Mouse (Mus musculus): Measurements from ENCODE around the gene Trp53tg5.

Trp53tg5 gene

DNA sequence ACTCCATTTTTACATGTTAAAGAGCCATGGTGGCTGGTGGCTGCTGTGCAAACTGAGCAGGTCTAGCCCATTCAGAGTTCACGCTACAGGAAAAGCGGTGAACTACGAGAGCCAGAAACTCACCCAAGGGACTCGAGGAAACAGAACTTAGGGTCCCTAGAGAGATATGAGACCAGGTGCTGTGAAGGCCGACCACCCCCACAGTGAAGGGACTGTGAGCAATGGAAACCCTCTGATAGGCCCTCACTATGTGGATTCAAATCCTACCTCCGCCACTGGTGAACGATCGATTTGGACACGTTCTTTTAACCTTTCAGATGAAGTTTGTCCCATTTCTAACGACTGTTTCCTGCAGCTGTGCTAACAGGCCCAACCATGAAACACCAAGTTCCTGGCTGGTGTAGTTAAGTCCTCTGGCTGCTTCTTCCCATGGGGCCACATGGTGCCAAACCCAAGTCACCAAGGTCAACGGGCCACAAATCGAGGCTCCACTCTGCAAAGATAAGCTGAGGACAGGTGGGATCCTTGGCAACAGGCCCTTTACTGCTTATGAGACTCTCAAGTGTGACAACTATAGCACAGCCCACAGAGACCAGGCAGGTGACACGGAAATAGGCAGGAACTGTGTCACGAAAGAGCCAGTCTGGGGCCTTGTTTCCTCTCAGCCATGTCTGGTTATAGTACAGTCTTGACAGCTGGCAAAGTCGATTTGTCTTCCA, 50.7 kb downstream of the Trp53tg5 start:
- in situ Hi-C loops (cut with MboI; ENCODE audit: low pct_unique_long_range_greater_than_20kb in 1 of 2, low sequenced_read_pairs in 2 of 2, unreplicated experiment in 1 of 2) = no loop called here

DNA sequence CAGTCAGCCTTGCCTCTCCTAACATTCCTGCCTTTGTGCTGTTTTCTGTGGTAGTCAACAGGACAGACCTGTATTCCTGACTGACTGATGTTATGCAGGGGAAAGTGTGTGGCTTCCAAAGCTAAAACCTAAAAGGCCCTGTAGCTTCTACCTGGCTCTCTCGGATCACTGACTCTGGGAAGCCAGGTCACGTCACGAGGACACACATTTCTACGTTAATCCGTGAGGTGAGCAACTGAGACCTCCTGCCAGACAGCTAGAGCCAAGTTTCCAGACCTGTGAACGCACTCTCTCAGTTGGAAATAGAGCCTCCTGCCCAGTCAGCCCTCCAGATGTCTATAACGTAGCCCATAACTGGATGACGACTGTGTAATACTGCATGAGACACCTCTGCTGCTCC, 51.5 kb downstream of the Trp53tg5 start:
- in situ Hi-C loops (cut with MboI; ENCODE audit: low pct_unique_long_range_greater_than_20kb in 1 of 2, low sequenced_read_pairs in 2 of 2, unreplicated experiment in 1 of 2) = no loop called here

DNA sequence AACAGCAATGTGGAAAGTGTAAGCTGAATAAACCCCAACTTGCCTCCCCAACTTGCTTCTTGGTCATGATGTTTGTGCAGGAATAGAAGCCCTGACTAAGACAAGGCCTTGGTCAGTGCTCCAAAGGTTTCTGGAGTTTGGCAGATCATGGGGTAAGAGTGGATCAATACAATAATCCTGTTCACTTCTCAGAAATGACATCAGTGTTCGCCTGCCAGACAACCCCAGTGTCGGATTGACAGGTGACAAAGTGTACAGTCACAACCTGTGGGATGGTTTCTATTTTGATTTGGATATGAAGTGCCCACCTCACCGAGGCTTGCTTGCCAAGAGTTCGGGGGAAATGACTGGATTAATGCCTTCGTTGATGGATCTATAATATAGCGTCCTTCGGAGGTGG, 52.2 kb downstream of the Trp53tg5 start:
- in situ Hi-C loops (cut with MboI; ENCODE audit: low pct_unique_long_range_greater_than_20kb in 1 of 2, low sequenced_read_pairs in 2 of 2, unreplicated experiment in 1 of 2) = no loop called here

Measured in mouse embryonic stem cell (cell line).